Mouse (Mus musculus): ENCODE measurements around the gene Sh2d4b. TPM values are rescaled to one million over a fixed set of nuclear protein-coding genes. Genes with fewer than 3 reads are reported as not detected.

The Sh2d4b gene
- polyA plus RNA-seq (2017; shearing (Covaris generic)): under 1 TPM; 0.36 to 0.50 TPM

GRCm38 (mm10) chr14:40893196-40893595 is at the start of gene Sh2d4b:
Gene Sh2d4b (minus strand): TSS chr14:40893266.

Other genes starting within 250 kb of the Sh2d4b start
- 100 to 1,000 TPM in 1 of 2 experiments, 10 to 100 TPM in 1; 97.2 to 123 TPM for gene Tspan14, start 73.5 kb upstream of the Sh2d4b start, polyA plus RNA-seq (2017; shearing (Covaris generic))
- gene Fam213a, start 120.5 kb upstream of the Sh2d4b start, polyA plus RNA-seq (2017; shearing (Covaris generic)): 10 to 100 TPM in 1 of 2 experiments, 1 to 10 TPM in 1; 6.4 to 24.0 TPM
- under 1 TPM in 1 of 2 experiments, not detected in 1; 0.26 TPM for gene Dydc2, start 175.9 kb upstream of the Sh2d4b start, polyA plus RNA-seq (2017; shearing (Covaris generic))
- gene Dydc1, start 179.6 kb upstream of the Sh2d4b start, polyA plus RNA-seq (2017; shearing (Covaris generic)): not detected
- under 1 TPM in 1 of 2 experiments, not detected in 1; 0.25 TPM for gene Mat1a, start 211.8 kb upstream of the Sh2d4b start, polyA plus RNA-seq (2017; shearing (Covaris generic))
- not detected for gene Sftpa1, start 238.5 kb upstream of the Sh2d4b start, polyA plus RNA-seq (2017; shearing (Covaris generic))